In genomic region chr2:73003049-73003448, GRCm38 (mm10) we compare ENCODE assay signal across 8 mouse cellular contexts. TPM values are rescaled to one million over a fixed set of nuclear protein-coding genes. Genes with fewer than 3 reads are reported as not detected.
A peak's percentile ranks its signal among the peaks of the same experiment; 100 is the strongest.
DNase-seq lines count a peak whose midpoint lies in the region; ATAC-seq and TF ChIP-seq lines count a peak whose summit lies in the region.

No protein-coding gene starts in this region.

- no peak for ATAC-seq in kidney, embryonic 14.5 days (ENCODE audit: low FRiP score, low TSS enrichment)
- peak; percentile 79 for ATAC-seq in common myeloid progenitor, adult 5-6 weeks (replicated peaks; ENCODE audit: low read depth, poor library complexity, severe bottlenecking)
- no peak for ATAC-seq in heart, embryonic 14.5 days (ENCODE audit: insufficient number of reproducible peaks, insufficient read depth, low FRiP score, low read depth)
- ATAC-seq in neutrophil, adult 5-6 weeks (ENCODE audit: extremely low read depth, insufficient number of reproducible peaks, low FRiP score, poor library complexity, severe bottlenecking) = peak; percentile 94

- no peak overlapping the region for H3K9ac ChIP-seq in kidney, embryonic 14.5 days (ENCODE audit: low read depth, low read length)
- peak overlapping the region; percentile 70; the same call in 1 of the 2 replicates for H3K9ac ChIP-seq in heart, embryonic 14.5 days (ENCODE audit: low read length)

- no peaks in the 10 kb centered on the region for H3K4me1 ChIP-seq in kidney, adult 2 months (ENCODE audit: control insufficient read depth, insufficient read depth, low read length)
- peaks cover 12% of the 10 kb centered on the region; the same call in 1 of the 2 replicates for H3K4me1 ChIP-seq in kidney, embryonic 14.5 days (ENCODE audit: control insufficient read depth, insufficient read depth, low read length)
- H3K4me1 ChIP-seq in heart, embryonic 14.5 days (ENCODE audit: control insufficient read depth in 2 of 2, insufficient read depth in 2 of 2, low read length in 2 of 2) = peaks cover 19 to 26% of the 10 kb centered on the region in 2 experiments

- TF ChIP-seq POLR2A in kidney, adult 2 months (IDR thresholded peaks at IDR 0.05; ENCODE audit: low read depth, low read length) = no peak

- 30% methylated on average over 12 of the region's 12 CpGs for WGBS in kidney, adult 2 months
- 49% methylated on average over 9 of the region's 12 CpGs for WGBS in kidney, embryonic 14.5 days
- 39% methylated on average over 9 of the region's 12 CpGs for WGBS in heart, embryonic 14.5 days

- H3K9me3 ChIP-seq in kidney, embryonic 14.5 days (ENCODE audit: control insufficient read depth, low read length) = no peaks in the 10 kb centered on the region
- no peaks in the 10 kb centered on the region for H3K9me3 ChIP-seq in heart, embryonic 14.5 days (ENCODE audit: control insufficient read depth, low read length)

- no peak overlapping the region for H3K4me3 ChIP-seq in kidney, adult 2 months (ENCODE audit: insufficient read depth, low read depth, low read length)
- no peak overlapping the region for H3K4me3 ChIP-seq in kidney, embryonic 14.5 days (ENCODE audit: low read length)
- H3K4me3 ChIP-seq in heart, embryonic 14.5 days (ENCODE audit: control insufficient read depth in 1 of 2, insufficient read depth in 1 of 2, low read depth in 1 of 2, low read length in 2 of 2) = 0 out of 4 replicates have a peak overlapping the region, but pooled peaks of 1 of the 2 experiments have one; percentile 24

- no peak for TF ChIP-seq CTCF in kidney, adult 2 months (conservative IDR thresholded peaks at IDR 0.05; ENCODE audit: insufficient read depth, insufficient read length, low read depth, low read length)

- H3K36me3 ChIP-seq in kidney, adult 2 months (ENCODE audit: control insufficient read depth, insufficient read depth, low read length) = no peaks in the 10 kb centered on the region
- no peaks in the 10 kb centered on the region for H3K36me3 ChIP-seq in kidney, embryonic 14.5 days (ENCODE audit: control insufficient read depth, insufficient read depth, low read length)
- H3K36me3 ChIP-seq in heart, embryonic 14.5 days (ENCODE audit: control insufficient read depth, insufficient read depth, low read length) = no peaks in the 10 kb centered on the region

- H3K27me3 ChIP-seq in kidney, adult 2 months (replicated peaks; ENCODE audit: control insufficient read depth, insufficient read depth, low read length) = no peaks in the 10 kb centered on the region
- H3K27me3 ChIP-seq in kidney, embryonic 14.5 days (ENCODE audit: control insufficient read depth, insufficient read depth, low read length) = no peaks in the 10 kb centered on the region
- H3K27me3 ChIP-seq in heart, embryonic 14.5 days (ENCODE audit: control insufficient read depth, insufficient read depth, low read length) = no peaks in the 10 kb centered on the region

- peak; percentile 40 for DNase-seq in kidney, adult 2 months
- DNase-seq in liver = peak; percentile 66
- DNase-seq in right cerebral cortex, postnatal 25 days = no peak
- DNase-seq in left cerebral cortex, adult 8-10 months (ENCODE audit: low spot score in 2 of 2) = no peak

- peak overlapping the region; percentile 32 for H3K27ac ChIP-seq in kidney, adult 2 months (ENCODE audit: insufficient read depth, low read depth, low read length)
- H3K27ac ChIP-seq in kidney, embryonic 14.5 days (ENCODE audit: low read depth, low read length) = no peak overlapping the region; the same call in 1 of the 2 replicates
- peak overlapping the region; percentile 89 to 95 for H3K27ac ChIP-seq in heart, embryonic 14.5 days (replicated peaks in 1 of 2; ENCODE audit: control insufficient read depth in 1 of 2, insufficient read depth in 1 of 2, low read depth in 2 of 2, low read length in 2 of 2)

- H3K4me2 ChIP-seq in kidney, embryonic 14.5 days (replicated peaks; ENCODE audit: low read depth, low read length) = no peak overlapping the region
- peak overlapping the region; percentile 67 for H3K4me2 ChIP-seq in heart, embryonic 14.5 days (ENCODE audit: low read length)

RNA-seq across cellular contexts. Expression of gene Gm11084, which starts 16.5 kb away (rescaled TPM):
- not detected in 2 replicates for polyA plus RNA-seq in kidney, adult 2 months (2012; rRNA removed)
- polyA plus RNA-seq in kidney, embryonic 14.5 days (2014; fragmentation: Nextera tagmentation; extraction: Ambion mirVana) = not detected in 2 replicates
- total RNA-seq in common myeloid progenitor, adult 5-6 weeks (2017) = not detected in 2 replicates
- polyA plus RNA-seq in heart, embryonic 14.5 days (2014; fragmentation: Nextera tagmentation; extraction: Ambion mirVana) = not detected in 2 replicates
- total RNA-seq in neutrophil, adult 5-6 weeks (2017) = not detected in 2 replicates
- total RNA-seq in left cerebral cortex, adult 8-10 months (2022) = not detected

RNA-seq across cellular contexts. Expression of gene Sp3, which starts 22.8 kb away (rescaled TPM):
- polyA plus RNA-seq in kidney, adult 2 months (2012; rRNA removed) = 13.5 and 13.7 TPM in 2 replicates
- polyA plus RNA-seq in kidney, embryonic 14.5 days (2014; fragmentation: Nextera tagmentation; extraction: Ambion mirVana) = 48.5 and 76.0 TPM in 2 replicates
- total RNA-seq in common myeloid progenitor, adult 5-6 weeks (2017) = 109 and 139 TPM in 2 replicates
- 41.2 and 47.8 TPM in 2 replicates for polyA plus RNA-seq in heart, embryonic 14.5 days (2014; fragmentation: Nextera tagmentation; extraction: Ambion mirVana)
- total RNA-seq in neutrophil, adult 5-6 weeks (2017) = 249 and 279 TPM in 2 replicates
- 10 to 100 TPM; 58.1 to 71.3 (median 65.5) TPM for total RNA-seq in left cerebral cortex, adult 8-10 months (2022)

Comparison
In these comparisons a context has a peak if more than half of its experiments do, and no peak if none do; other contexts are left out.
1. DNase-seq: peak in kidney, adult 2 months (single experiment) and liver (single experiment); none in right cerebral cortex, postnatal 25 days (single experiment) and left cerebral cortex, adult 8-10 months (0 of 2).
2. ATAC-seq: peak in common myeloid progenitor, adult 5-6 weeks (single experiment) and neutrophil, adult 5-6 weeks (single experiment); none in kidney, embryonic 14.5 days (single experiment) and heart, embryonic 14.5 days (single experiment).